Mouse (Mus musculus) left cerebral cortex, postnatal 10 days (tissue): ENCODE data around the gene Cd276. TPM values are rescaled to one million over a fixed set of nuclear protein-coding genes. Genes with fewer than 3 reads are reported as not detected.
"Not testable (repeated sequence)": the region's sequence is repeated elsewhere in the genome, so short reads cannot be mapped to it uniquely, and the experiment has no call there.

Experiments used
- DNase-seq, 2 experiments: peaks; one replicate each; pipeline ENCODE4 v3.0.0; 2021 to 2022; ENCODE audit warnings: low spot score in 2 of 2, mixed read lengths in 1 of 2; ENCODE audit errors: extremely low spot score in 1 of 2
- intact Hi-C: fragments of 180-260 bp; cut with DNase I; formaldehyde crosslinking; loops from one replicate; pipeline ENCODE4 v1.15.1; 2025
- total RNA-seq, 2 experiments: library from RNA; stranded (reverse); gene quantifications; 2 replicates each; pipeline ENCODE4 v1.2.3; 2021

Gene Cd276
- total RNA-seq = 10 to 100 TPM; 21.1 to 24.5 TPM

DNA sequence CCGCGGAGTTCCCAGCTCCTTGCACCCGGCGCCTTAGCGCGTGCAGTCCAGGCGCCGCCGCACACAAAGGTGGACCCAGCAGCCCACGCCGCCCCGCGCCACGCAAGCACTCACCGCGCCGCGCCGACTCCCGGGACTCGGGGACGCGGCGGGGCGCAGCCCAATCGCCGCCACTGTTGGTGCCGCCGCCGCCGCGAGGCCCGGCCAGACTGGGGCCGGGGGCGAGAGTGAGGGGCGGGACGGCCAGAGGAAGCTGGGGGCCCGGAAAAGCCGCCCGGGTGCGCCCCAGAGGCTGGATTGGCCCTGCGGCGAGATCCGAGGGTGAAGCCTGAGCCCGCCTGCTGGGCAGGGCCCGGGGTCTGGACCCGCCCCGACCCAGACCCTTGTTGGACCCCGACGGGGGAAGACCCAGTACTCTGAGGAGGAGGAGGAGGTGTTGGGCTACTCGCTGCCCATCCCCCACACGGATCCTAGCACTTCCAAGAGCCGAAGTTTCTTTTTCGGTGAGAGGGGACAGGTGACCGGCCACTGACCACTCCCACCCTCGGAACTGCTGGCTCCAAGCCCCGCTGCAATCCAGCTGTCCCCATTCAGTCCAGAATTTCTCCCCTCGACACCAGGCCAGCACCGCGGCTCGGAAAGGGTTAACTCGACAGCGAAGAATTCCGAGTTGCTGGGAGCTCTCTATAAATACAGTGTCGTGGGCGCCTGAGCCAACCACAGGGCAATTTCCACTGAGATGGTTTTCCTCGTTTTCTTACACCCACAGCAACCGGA, at the start of gene Cd276:
Cd276 (minus strand) TSS at position 530 of the 777 bp plus-strand sequence.
- DNase-seq = peak; percentile 76 to 88
- intact Hi-C loops = no loop called here

DNA sequence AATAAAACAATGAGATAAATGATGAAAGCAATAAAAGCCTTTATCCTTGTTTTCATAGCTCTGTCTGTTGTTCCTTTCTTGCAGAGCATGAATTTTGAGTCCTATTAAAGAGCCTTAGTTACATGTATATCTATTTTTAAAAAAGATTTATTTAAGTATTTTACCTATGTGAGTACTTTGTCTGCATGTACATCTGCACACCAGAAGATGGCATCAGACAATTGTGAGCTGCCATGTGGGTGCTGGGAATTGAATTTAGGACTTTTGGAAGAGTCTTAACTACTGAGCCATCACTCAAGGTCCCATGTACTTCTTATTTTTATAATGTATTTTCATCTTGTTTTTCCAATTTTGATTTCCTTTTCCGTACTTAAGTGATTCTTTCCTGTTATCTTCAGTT, 40.1 kb upstream of the Cd276 start:
- DNase-seq = no peak
- intact Hi-C loops = no loop called here

DNA sequence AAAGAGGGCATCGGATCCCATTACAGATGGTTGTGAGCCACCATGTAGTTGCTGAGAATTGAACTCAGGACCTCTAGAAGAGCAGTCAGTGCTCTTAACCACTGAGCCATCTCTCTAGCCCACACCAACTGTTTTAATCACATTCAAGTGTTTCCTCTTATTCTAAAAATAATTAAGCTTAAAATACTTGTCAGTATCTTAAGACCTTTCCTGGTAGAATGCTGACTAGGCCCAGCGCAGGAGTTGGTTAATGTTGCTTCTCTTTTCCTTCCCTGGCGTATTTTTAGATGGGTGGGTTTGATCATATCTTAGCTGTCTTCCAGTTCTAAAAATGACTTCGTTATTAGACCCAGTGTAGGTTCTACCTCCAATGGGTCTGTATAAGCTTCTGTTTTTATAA, 33.4 kb upstream of the Cd276 start:
- no peak for DNase-seq
- intact Hi-C loops = no loop called here

DNA sequence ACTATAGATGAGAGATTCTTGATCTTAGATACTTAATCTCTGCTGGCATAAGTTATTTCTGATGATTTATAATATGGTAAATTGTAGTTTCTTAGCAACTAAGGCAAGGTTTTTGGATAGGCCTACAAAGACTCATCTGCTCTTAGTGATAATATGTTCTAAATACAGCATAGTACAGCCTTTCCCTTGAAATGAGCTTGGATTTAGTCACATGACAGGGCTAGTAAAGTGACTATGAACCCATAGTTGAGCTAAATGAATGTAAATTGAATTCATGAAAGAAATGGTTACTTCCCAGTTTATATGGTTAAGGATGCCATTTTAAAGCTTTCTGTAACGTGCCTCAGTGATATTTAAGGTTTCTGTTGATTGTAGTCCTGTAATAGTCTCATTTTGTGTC, 29.1 kb upstream of the Cd276 start:
- intact Hi-C loops = loop anchor here (5.0 kb wide), 2 partner anchors 37 to 63 kb away; no protein-coding TSS in a partner anchor
- DNase-seq = no peak

DNA sequence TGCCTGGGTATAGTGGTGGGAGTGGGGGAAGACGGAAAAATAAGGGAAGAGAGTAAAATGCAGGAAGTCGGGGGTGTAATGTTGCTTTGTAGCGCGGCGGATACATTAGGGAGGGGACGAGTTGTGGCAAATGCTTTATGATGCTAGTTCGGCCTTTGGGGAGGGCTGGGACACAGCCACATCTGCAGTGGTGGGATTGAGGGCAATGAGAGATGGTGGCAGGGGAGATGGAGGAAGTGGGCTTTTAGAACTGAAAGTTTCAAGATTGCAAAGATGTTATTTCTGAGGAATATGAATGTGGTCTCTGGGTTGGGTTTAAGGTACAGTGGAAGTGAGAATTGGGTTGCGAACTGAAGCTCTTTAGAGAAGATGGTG, 28.0 kb upstream of the Cd276 start:
- DNase-seq = no peak
- intact Hi-C loops = loop anchor here (5.0 kb wide), 2 partner anchors 36 to 64 kb away; no protein-coding TSS in a partner anchor

DNA sequence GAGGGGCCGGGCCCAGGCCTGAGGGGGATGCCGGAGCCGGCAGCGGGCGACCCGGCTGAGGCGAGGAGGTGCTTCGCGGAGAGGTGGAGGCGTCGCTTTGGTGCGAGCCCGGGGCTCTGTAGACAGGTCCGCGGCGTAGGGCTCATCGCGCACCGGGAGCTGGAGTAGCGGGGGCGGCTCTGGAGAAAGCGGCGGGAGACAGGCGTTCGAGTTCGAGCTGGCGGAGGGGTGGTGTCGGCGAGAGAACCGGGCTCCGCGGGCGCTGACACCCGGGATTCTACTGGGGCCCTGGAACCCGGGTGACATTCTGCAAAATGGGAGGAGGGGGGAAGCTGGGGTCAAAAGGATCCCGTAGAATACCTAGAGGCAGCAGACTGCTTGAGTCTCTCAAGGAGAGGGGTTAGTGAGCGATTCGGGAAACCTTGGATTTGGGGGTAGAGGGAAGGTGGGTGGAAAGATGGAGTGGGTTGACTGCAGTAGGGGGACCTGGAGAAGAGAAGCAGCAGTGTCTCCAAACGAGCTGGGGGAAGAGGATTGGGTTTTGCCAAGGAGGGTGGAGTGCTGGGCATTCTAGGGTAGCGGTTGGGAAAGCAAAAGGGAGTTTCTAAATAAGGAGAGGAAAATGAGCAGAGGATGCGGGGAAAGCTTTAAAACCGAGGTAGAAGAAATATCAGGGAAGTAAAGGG, 27.5 kb upstream of the Cd276 start:
- intact Hi-C loops = loop anchor here (5.0 kb wide), 2 partner anchors 35 to 65 kb away; no protein-coding TSS in a partner anchor
- DNase-seq = peak; percentile 49 to 78

DNA sequence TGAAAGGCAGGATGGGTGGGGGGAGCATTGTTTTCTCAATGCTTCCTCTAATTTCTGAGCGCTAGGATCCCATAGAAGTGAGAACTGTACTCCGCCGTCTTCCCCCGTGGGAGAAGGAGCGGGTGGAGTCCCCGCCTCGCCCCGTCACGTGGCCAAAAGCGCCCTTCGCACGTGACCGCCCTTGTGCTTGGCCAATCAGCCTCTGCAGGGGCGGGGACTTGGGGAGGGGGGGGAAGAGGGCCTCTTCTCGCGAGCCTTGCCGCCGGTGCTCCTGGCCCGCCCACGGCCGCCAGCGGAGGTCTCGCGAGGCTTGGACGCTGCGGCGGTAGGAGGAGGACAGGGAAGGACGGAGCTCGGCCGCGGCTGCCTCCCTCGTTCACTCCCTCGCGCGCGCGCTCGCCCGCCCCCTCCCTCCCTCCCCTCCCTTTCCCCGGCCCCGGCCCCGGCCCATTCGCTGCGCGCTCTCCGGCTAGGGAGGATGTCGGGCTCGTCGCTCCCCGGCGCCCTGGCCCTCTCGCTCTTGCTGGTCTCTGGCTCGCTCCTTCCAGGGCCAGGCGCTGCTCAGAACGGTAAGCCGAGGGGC, 26.8 kb upstream of the Cd276 start, which contains the start of gene Nptn:
Nptn (plus strand) TSS at position 283 of the 583 bp plus-strand sequence.
- intact Hi-C loops = loop anchor here (5.0 kb wide), 2 partner anchors 35 to 65 kb away; no protein-coding TSS in a partner anchor
- peak; percentile 97 to 99 for DNase-seq

DNA sequence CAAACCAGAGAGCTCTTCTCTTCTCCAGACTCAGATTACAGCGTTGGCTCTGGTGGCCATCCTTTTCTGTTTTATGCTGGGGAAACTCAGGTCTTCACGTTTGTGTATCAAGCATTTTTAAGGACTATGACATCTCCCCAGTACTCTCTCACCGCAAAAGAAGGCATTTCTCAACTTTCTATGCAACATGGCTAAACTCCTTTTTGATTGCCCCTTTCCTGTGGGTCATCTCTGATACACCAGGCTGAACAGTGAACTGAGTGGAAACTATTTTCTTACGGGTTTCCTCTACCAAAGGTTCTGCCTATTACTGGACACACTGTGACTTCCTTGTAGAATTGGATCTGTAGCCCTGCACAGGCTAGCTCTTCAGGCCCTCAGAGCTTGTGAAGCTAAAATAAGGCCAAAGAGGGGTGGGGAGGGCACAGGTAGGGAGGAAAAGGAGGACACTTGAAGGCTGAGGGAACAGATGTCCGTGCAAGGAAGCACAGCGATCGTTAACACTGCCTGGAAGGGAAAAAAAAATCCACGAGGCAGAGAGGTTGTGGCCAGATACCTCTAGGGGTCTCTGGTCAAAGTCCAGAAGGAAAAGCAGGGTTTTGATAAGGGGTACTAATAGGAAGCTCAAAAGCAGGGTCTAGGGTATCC, 26.2 kb upstream of the Cd276 start:
- no peak for DNase-seq
- intact Hi-C loops = loop anchor here (5.0 kb wide), 2 partner anchors 34 to 66 kb away; no protein-coding TSS in a partner anchor

DNA sequence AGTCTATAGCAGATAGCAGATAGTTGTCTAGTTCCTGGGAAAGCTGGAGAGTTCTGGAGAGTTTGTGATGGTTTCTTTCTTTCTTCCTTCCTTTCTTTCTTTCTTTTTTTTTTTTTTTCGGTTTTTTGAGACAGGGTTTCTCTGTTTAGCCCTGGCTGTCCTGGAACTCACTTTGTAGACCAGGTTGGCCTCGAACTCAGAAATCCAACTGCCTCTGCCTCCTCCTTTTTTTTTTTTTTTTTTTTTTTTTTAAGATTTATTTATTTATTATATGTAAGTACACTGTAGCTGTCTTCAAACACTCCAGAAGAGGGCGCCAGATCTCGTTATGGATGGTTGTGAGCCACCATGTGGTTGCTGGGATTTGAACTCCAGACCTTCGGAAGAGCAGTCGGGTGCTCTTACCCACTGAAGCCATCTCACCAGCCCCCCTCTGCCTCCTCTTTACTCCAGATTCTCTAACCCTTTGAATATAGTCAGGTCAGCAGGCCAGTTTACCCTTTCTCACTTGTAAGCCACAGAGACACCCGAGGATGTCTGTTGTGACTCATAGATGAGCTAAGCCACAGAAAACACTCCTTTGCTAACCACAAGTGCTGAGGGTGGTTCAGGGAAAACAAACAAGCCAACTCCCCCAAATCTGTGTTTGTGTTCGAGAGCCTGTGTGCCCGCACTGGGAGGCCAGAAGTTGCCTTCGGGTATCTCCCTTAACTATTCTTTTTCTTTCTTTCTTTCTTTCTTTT, 25.4 kb upstream of the Cd276 start:
- intact Hi-C loops = loop anchor here (5.0 kb wide), 2 partner anchors 33 to 67 kb away; no protein-coding TSS in a partner anchor

DNA sequence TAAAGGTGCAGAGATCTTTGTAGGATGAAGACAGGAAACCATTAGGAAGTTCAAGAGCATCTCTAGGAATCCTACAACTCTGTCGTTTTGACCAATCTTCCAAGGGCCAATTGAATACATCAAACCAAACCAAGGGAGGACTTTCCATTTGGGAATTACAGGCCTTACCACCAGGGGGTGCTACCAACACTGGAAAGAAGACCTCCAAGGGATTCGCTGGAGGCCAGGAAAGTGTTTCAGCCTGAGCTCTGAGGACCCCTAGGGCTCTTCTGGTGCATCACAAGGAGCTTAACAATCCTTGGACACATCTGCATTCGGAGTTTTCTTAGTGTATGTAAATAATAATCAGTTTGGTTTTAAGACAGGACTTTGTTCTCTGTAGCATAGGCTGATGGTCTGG, 23.4 kb upstream of the Cd276 start:
- DNase-seq = peak; percentile 75 to 90
- intact Hi-C loops = no loop called here

More for the DNA sequence above, 25.4 kb upstream of the Cd276 start:
- DNase-seq = not testable (repeated sequence)

DNA sequence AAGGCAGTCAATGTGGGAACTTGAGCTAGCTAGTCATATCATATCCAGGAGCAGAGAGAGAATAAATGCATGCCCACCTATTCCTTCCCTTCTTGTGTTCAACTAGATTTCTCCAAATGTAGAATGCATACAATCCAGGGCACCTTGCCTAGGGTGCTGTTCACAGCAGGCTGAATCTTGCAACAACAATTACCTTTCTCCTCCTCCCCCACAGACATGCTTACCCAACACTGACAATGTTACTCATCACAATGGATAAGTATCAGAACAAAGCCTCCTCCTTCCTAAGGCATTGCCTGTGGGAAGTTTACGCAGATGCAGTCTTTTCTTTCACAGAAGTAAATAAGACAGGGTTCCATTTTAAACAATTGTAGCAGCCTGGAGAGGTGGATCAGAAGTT, 15.8 kb upstream of the Cd276 start:
- intact Hi-C loops = no loop called here
- DNase-seq = no peak

DNA sequence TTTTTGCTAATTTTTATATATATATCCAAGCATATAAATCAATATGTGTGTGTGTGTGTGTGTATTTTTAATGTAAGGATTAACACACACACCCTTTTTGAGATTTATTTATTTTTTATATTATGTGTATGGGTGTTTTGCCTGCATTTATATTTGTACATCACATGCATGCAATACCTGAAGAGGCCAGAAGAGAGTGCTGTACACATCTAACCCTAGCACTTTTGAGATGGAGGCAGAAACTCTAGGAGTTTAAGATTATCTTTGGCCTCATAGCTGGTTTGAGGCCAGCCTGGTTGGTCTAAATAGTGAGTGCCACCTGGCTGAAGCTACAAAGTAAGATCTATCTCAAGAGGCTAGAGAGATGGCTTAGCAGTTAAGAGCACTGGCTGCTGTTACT, 12.4 kb upstream of the Cd276 start:
- intact Hi-C loops = no loop called here
- DNase-seq = no peak

DNA sequence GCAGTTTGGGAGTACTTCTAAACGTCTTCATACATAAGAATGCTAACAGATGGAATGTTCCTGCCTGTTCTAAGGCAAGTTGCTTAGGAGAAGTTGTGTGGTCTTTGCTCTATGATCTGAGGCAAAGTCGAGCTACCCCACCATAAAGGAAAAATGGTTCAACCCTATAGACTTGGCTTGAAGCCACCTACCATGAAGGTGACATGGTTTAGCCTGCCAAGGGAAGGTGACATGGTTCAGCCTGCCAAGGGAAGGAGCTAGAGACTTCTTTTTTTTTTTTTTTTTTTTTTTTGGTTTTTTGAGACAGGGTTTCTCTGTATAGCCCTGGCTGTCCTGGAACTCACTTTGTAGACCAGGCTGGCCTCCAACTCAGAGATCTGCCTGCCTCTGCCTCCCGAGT, 10.7 kb upstream of the Cd276 start:
- intact Hi-C loops, DNase-seq: not testable (repeated sequence)

DNA sequence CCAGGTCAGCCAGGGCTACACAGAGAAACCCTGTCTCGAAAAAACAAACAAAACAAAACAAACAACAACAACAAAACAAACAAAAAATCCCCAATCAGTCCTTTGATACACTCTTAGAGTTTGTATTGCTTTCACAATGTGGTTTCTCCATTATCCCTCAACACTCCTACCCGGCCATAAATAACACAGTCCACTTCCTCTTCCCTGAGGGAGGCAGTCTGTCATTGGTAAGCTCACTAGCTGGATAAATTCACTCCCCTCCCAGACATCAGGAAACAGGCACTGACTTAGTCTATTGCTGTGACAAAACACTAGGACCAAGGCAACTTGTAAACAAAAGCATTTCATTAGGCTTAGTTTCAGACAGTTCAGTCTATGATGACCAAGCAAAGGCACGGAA, 5.0 kb upstream of the Cd276 start:
- DNase-seq = no peak
- intact Hi-C loops = no loop called here

DNA sequence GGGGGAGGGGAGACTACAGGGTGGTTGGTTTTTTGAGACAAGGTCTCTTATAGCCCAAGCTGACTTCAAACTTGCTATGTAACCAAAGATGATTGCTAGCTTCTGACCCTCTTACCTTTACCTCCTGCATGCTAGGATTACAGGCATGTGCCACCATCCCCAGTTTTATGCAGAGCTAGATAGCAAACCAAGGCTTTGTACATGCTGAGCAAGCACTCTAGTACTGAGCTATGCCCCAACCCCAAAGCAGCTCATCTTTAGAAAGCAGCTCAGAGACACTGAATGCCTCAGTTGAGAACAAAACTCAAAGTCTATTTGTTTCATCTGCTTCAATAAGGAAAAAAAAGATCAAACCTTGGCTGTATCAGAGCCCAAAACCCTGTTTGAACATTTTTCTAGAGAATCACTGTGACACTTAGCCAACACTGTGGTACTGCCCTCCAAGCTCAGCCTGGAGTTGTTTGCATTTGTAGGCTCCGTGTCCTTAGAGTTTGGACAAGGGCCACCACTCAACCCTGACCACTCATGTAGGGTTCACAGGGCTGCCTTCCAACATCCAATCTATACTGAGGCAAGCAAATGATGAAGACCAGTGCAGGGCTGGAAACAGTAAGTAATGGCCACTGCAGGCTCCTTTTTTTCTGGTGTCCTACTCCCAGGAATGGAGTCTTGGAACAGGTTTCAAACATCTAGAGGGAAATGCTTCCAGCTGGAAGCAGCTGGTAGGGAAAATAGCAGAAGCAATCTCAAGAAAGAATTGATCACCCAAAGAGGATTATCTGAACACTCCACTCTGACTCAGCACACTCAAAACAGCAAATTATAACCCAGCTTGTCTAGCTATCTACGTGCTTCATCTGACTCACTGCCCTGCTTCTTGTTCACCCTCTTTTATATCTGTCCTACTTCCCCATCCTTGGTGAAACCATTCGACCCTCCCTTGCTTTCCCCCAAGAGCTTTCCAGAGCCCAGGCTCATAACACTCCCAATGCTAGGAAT, 2.5 kb upstream of the Cd276 start:
- intact Hi-C loops = no loop called here
- DNase-seq = peak in 1 of 2 experiments; percentile 17

DNA sequence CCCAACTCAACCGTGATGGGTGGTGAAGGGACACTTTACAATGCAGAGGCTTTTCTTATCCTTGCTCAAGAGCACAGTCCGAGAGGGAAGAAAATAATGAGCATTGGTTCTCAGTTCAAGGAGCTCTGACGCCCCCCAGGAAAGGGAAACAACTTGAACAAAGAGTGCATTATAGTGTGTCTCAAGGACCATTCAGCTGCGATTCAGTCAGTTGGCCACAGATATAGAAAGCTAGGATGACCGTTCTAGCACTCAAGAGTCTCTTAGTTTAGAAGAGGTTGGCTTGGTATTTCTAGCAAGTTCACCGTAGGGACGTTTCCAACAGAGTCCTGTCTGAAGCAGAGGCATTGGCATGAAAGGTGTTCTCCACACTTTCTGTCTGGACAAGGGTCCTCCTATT, 1.4 kb upstream of the Cd276 start:
- DNase-seq = peak in 1 of 2 experiments; percentile 12
- intact Hi-C loops = no loop called here

DNA sequence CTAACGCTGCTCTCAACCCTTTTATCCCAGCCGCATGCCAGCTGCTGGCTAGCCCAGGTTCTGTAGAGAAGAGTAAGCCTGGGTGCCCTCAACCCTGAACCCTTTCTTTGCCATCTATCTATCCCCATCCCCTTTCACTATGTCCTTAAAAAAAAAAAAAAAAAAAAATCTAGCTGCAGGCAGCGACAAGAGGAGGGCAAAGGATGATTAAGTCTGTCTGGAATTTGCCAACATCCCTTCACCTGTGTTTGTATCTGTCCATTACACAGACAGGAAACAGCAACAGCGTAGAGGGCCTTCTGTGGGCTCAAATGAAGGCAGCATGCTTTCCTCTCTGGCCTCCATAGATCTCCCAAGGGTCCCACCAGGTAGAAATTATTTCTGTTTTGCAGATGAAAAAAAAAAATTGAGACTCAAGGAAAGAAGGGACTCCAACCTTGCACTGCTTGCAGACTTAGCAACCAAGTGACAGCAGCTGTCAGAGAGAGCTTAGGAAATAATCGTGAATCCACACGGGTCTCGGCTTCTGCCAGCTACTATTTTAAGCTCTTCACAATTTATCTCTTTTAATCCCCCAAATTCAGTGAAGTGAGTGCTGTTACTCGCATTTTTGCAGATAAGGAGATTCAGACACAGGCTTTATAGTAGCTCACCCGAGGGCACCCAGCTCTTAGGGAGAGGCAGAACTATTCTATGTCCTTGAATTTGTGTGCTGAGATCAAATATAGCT, 613 bp upstream of the Cd276 start:
- peak in 1 of 2 experiments; percentile 13 for DNase-seq
- intact Hi-C loops = no loop called here
